Mouse (Mus musculus) limb, embryonic 15.5 days (tissue): Measurements from ENCODE around the gene Pfkfb3. TPM values are rescaled to one million over a fixed set of nuclear protein-coding genes. Genes with fewer than 3 reads are reported as not detected.

Source experiments
- ATAC-seq: fragments of 200-750 bp; cut with Nextera tagmentation; 2 replicates; pipeline ENCODE4 v1.8.0; 2017; ENCODE audit warnings: low read depth, moderate TSS enrichment; ENCODE audit not compliant: insufficient number of reproducible peaks, low FRiP score, low TSS enrichment
- H3K27ac ChIP-seq: fragments of 300-500 bp; sonication (generic); 2 replicates; pipeline ENCODE4 v1.5.1; 2015; ENCODE audit warnings: moderate library complexity, mild to moderate bottlenecking, inconsistent platforms
- H3K27me3 ChIP-seq: fragments of 300-500 bp; sonication (generic); 2 replicates; pipeline ENCODE4 v1.6.1; 2015; ENCODE audit warnings: inconsistent platforms
- H3K36me3 ChIP-seq: fragments of 300-500 bp; sonication (generic); 2 replicates; pipeline ENCODE4 v1.6.1; 2015; ENCODE audit warnings: inconsistent platforms
- H3K4me1 ChIP-seq: fragments of 300-500 bp; sonication (generic); 2 replicates; pipeline ENCODE4 v1.6.1; 2015; ENCODE audit warnings: inconsistent platforms
- H3K4me2 ChIP-seq: fragments of 300-500 bp; sonication (generic); 2 replicates; pipeline ENCODE4 v1.6.1; 2015; ENCODE audit warnings: mild to moderate bottlenecking, inconsistent platforms
- H3K4me3 ChIP-seq: fragments of 300-500 bp; sonication (generic); 2 replicates; pipeline ENCODE4 v1.5.1; 2015; ENCODE audit warnings: mild to moderate bottlenecking, inconsistent platforms
- H3K9ac ChIP-seq: fragments of 300-500 bp; sonication (generic); 2 replicates; pipeline ENCODE4 v1.6.1; 2015; ENCODE audit warnings: inconsistent platforms
- H3K9me3 ChIP-seq: fragments of 300-500 bp; sonication (generic); 2 replicates; pipeline ENCODE4 v1.6.1; 2016; ENCODE audit warnings: inconsistent platforms
- WGBS: fragments of 180-500 bp; shearing (Covaris S2); methylation state at CpG from one replicate; pipeline ENCODE4 v1.1.7; 2015; 5-methylcytosine and 5-hydroxymethylcytosine counted together
- polyA plus RNA-seq: library from polyadenylated mRNA; unstranded; fragments of >200 nt; fragmentation: Nextera tagmentation; extraction: Ambion mirVana; gene quantifications from 2 replicates; pipeline ENCODE4 v1.2.1, GENCODE M21; 2015

Pfkfb3 gene
- polyA plus RNA-seq, 1 experiment from 2014 or later: 18.8 TPM

DNA sequence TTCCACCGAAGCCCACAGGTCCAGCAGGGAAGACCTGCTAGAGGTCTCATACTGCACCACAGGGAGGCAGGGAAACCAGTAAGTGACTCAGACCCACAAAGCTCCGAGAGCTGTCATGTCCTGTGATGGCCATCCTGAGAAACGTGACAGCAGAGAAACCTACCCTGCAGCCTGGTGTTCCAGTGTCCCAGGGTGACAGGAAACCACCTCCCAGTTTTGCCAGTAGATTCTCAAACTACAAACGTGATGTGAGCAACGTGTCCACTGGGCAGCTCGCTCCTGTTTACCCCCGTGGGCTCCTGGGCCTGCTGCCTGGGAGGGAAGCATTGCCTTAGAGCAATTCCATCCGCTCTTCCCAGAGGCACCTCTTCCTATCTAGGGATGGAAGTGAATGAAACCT lies 53.2 kb downstream of the Pfkfb3 start:
- Histone ChIP-seq H3K27ac (peak overlapping the region; percentile 95), H3K4me2 (peak overlapping the region; percentile 90), H3K9ac (peak overlapping the region; percentile 51), H3K36me3 (peaks cover 11% of the 10 kb centered on the region; the same call in 1 of the 2 replicates), H3K4me1 (peaks cover 40% of the 10 kb centered on the region), H3K9me3 (no peaks in the 10 kb centered on the region), H3K27me3 (no peaks in the 10 kb centered on the region), H3K4me3 (peak overlapping the region; percentile 63)
- 5% methylated on average over 8 of the region's 8 CpGs for WGBS
- ATAC-seq: no peak

DNA sequence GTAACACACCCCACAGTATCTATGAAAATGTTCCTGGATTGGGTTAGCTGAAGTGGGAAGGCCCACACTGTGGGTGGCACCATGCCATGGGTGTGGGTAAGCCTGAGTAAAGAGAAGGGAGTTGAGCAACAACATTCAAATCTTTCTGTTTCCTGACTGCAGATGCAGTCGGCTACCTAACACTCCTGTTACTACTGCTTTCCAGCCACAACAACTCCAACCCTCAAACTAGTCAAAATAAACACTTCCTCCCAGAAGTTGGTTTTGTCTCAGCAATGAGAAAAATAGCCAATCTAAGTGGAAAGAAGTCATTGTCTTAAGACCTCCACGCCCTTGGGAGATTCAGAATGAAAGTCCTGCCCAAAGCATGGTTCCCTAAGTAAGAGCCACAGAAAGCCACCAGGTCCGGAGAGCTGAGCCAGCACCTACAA lies 57.3 kb downstream of the Pfkfb3 start:
- no peaks in the 10 kb centered on the region for H3K9me3 ChIP-seq
- peaks cover 22% of the 10 kb centered on the region for H3K4me1 ChIP-seq
- no peak overlapping the region for H3K4me3 ChIP-seq
- H3K27ac ChIP-seq: no peak overlapping the region
- no peak overlapping the region for H3K4me2 ChIP-seq
- no peaks in the 10 kb centered on the region for H3K27me3 ChIP-seq
- H3K9ac ChIP-seq: no peak overlapping the region
- 92% methylated on average over 3 of the region's 3 CpGs for WGBS
- ATAC-seq: no peak
- H3K36me3 ChIP-seq: peaks cover 30% of the 10 kb centered on the region

DNA sequence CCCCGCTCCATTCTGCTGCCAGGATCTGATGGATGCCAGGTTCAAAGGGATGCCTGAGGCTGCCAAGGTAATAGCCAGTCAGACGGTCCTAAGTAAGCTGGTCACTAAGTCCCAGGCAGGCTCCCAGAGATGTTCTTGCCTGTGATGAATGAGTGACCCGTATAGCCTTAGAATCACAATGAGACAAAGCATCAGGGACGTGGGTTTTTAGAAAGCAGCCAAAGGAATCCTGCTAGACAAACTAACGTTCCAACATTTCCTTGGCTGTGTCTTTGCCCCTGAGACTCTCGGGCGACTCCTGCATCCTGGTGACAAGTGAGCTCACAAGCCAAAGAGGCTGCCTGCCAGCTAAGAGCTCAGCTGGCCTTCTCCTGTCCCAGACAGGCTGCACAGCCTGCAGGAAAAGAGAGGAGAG lies 59.0 kb downstream of the Pfkfb3 start:
- 76% methylated on average over 7 of the region's 7 CpGs for WGBS
- Histone ChIP-seq H3K4me2 (no peak overlapping the region), H3K36me3 (peaks cover 48% of the 10 kb centered on the region), H3K9me3 (no peaks in the 10 kb centered on the region), H3K4me3 (no peak overlapping the region), H3K9ac (no peak overlapping the region), H3K27ac (no peak overlapping the region), H3K4me1 (peaks cover 13% of the 10 kb centered on the region), H3K27me3 (no peaks in the 10 kb centered on the region)
- ATAC-seq: no peak

DNA sequence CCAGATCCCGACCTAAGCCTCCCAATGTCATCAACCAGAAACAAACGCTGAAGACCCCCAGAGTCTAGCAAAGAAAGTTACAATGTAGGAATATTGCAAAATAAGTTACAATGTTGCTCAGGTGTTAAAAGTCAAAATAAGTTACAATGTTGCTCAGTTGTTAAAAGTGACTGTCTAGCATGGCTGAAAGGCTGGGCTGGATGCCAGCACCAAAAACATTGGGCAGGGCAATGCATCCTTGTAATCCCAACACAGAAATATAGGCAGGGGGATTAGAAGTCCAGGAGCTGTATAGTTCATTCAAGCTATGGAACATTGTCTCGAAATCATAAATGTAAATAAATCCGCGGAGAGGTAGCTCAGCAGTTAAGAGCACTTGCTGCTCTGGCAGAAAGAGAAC lies 61.0 kb downstream of the Pfkfb3 start:
- no peak overlapping the region for H3K27ac ChIP-seq
- no peak for ATAC-seq
- WGBS: 95% methylated on average over 5 of the region's 5 CpGs
- no peak overlapping the region for H3K4me2 ChIP-seq
- H3K27me3 ChIP-seq: no peaks in the 10 kb centered on the region
- H3K36me3 ChIP-seq: peaks cover 54% of the 10 kb centered on the region
- no peak overlapping the region for H3K9ac ChIP-seq
- no peak overlapping the region for H3K4me3 ChIP-seq
- 0 out of 2 replicates have a peak, but pooled peaks cover 6% of the 10 kb centered on the region for H3K4me1 ChIP-seq
- no peaks in the 10 kb centered on the region for H3K9me3 ChIP-seq

DNA sequence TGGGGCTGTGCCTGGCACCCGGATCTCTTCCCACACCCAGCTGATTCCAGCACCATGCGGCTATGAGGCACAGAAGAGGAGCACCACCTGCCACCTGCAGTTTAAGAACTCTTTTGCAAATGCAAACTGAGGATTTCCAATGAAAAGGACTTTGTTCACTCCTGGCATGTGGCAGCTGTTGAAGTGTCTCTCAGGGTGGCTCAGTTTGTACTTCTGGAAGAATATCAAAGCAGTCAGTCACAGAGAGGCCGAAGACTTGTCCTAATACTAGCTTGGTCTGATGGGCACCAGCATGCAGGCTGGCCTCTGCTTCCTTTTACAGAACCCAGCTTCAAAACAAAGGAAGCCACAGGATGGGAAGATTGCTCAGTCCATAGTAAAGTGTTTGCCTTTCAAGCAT lies 62.4 kb downstream of the Pfkfb3 start:
- 91% methylated on average over 3 of the region's 3 CpGs for WGBS
- Histone ChIP-seq H3K4me1 (0 out of 2 replicates have a peak, but pooled peaks cover 3% of the 10 kb centered on the region), H3K9ac (no peak overlapping the region), H3K4me2 (no peak overlapping the region), H3K27ac (no peak overlapping the region), H3K27me3 (no peaks in the 10 kb centered on the region), H3K4me3 (no peak overlapping the region), H3K36me3 (peaks cover 64% of the 10 kb centered on the region), H3K9me3 (no peaks in the 10 kb centered on the region)
- ATAC-seq: no peak

DNA sequence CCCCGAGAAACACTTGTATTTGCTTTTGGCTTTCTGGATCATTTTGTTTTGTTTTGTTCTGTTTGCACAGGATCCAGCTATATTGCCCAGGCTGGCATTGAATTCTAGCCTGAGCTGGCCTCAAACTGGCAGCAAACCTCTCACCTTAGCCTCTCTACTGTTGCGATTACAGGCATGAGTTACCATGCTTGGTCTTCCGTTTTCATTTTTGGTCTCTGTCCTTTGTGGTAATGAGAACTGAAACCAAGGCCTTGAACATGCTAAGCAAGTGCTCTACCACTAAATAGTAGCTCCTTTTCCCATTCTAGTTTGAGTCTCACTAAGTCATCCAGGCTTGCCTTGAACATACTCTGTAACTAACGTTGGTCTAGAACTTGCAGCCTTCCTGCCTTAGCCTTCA lies 63.3 kb downstream of the Pfkfb3 start:
- no peak overlapping the region for H3K27ac ChIP-seq
- 93% methylated on average over 4 of the region's 4 CpGs for WGBS

DNA sequence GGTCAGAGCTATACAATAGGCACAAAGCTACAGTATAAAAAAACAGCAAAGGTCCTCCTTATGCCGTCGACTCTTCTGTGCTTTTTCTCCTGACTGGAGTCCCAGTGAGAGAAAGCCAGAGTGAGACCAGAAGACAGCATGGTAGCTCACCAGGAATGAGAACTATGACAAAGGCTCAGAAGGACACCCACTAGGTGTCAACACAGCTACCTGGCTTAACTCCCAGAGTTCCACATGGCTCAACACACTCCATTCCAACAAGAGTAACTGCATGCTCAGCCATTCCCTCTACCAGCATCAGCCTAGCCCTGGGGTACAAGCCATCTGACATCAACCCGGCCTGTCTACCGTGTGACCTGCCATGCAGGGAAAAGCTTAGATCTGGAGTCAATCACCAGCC lies 70.7 kb downstream of the Pfkfb3 start:
- H3K4me2 ChIP-seq: no peak overlapping the region

More for the DNA sequence above, 63.3 kb downstream of the Pfkfb3 start:
- no peaks in the 10 kb centered on the region for H3K27me3 ChIP-seq
- H3K4me3 ChIP-seq: no peak overlapping the region
- no peaks in the 10 kb centered on the region for H3K9me3 ChIP-seq
- ATAC-seq: no peak
- H3K36me3 ChIP-seq: peaks cover 73% of the 10 kb centered on the region
- H3K4me2 ChIP-seq: no peak overlapping the region
- no peak overlapping the region for H3K9ac ChIP-seq
- 0 out of 2 replicates have a peak, but pooled peaks cover 3% of the 10 kb centered on the region for H3K4me1 ChIP-seq

DNA sequence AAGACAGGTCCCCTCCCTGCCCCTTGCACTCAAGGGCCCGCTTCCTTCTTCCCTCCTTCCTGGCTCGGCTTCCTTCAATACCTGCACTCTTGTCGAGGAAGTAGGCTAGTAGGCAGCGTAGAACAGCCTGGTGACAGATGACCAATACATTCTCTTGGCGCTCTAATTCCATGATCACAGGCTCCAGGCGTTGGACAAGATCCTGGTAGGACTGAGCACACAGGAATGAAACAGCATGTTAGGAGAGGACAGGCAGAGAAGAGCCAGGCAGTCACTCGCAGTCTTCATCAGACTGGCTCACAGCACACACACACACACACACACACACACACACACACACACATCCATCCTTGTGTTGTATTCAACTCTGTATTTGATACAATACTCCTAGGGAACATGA lies 71.5 kb downstream of the Pfkfb3 start:
- Histone ChIP-seq H3K4me2 (no peak overlapping the region), H3K9ac (no peak overlapping the region), H3K4me1 (no peaks in the 10 kb centered on the region), H3K4me3 (no peak overlapping the region), H3K36me3 (peaks cover 99% of the 10 kb centered on the region), H3K27me3 (no peaks in the 10 kb centered on the region), H3K27ac (no peak overlapping the region), H3K9me3 (no peaks in the 10 kb centered on the region)
- 89% methylated on average over 7 of the region's 7 CpGs for WGBS
- no peak for ATAC-seq

More for the DNA sequence above, 70.7 kb downstream of the Pfkfb3 start:
- Histone ChIP-seq H3K27ac (no peak overlapping the region), H3K4me3 (no peak overlapping the region), H3K9ac (no peak overlapping the region), H3K4me1 (no peaks in the 10 kb centered on the region), H3K9me3 (no peaks in the 10 kb centered on the region), H3K27me3 (no peaks in the 10 kb centered on the region), H3K36me3 (peaks cover 98% of the 10 kb centered on the region)
- ATAC-seq: no peak
- 81% methylated on average over 4 of the region's 4 CpGs for WGBS

DNA sequence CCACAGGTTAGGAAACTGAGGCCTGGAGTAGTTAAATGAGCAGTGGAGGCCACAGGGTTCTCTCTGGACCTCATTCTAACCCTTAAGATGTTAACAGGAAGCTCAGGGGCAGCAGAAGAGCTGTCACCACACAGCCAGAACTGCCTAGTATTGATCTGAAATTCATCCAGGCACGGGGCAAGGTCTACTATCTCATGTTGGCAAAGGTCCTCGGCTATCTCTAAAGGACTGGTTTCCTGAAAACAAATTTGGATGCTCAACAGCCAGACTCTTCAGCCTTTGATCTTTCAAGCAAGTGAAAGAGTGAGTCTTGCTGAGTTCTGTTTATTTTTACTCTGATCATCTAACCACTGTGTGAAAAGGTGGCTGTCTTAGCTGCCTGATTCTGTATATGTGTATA lies 74.9 kb downstream of the Pfkfb3 start:
- H3K4me3 ChIP-seq: no peak overlapping the region
- H3K9me3 ChIP-seq: no peaks in the 10 kb centered on the region
- 91% methylated on average over 2 of the region's 2 CpGs for WGBS
- no peak for ATAC-seq
- H3K9ac ChIP-seq: no peak overlapping the region
- peaks cover 99% of the 10 kb centered on the region for H3K36me3 ChIP-seq
- H3K27me3 ChIP-seq: no peaks in the 10 kb centered on the region
- no peaks in the 10 kb centered on the region for H3K4me1 ChIP-seq
- no peak overlapping the region for H3K4me2 ChIP-seq
- no peak overlapping the region for H3K27ac ChIP-seq

DNA sequence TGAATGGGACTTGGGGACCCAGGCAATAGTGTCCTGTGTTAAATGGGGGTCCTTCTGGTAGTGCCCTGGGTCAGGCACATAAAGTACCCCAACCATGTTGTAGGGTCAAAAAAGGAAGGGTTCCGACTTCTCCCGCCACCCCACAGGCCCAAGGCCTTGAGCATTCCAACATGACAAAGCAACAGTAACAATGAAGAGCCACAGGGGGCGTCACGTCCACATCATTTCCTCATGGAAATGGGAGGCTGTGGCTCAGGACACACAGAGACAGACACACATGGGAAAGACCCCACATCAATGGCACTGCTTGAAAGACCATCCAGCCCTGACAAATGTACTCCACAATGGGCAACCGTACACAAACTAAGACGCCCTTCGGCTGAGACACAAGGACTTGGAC lies 78.6 kb downstream of the Pfkfb3 start:
- Histone ChIP-seq H3K27ac (no peak overlapping the region), H3K9ac (no peak overlapping the region), H3K4me3 (no peak overlapping the region), H3K4me2 (no peak overlapping the region), H3K36me3 (peaks cover 94% of the 10 kb centered on the region), H3K9me3 (no peaks in the 10 kb centered on the region), H3K4me1 (no peaks in the 10 kb centered on the region), H3K27me3 (no peaks in the 10 kb centered on the region)
- 97% methylated on average over 7 of the region's 7 CpGs for WGBS
- ATAC-seq: no peak

DNA sequence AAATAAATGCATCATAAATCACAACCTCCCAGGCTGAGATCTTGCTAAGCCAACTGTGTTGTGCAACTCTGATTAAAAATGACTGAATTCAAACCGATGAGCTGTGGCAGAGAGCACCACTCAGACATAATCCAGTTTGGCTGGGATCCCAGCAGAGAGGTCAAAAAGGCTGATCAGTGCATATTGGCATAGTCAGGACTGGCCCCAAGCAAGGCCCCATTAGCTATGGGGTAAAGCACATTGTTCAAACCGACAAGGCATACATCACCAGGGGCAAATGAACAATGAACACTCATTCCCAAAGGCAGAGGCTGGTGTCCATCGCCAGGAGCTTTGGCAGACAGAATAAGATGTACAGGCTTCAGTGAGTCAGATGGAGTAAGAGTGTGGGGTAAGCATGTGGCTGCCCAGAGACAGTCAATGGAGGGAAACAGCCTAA lies 89.2 kb downstream of the Pfkfb3 start:
- Histone ChIP-seq H3K9me3 (no peaks in the 10 kb centered on the region), H3K9ac (no peak overlapping the region), H3K4me1 (no peaks in the 10 kb centered on the region), H3K27me3 (no peaks in the 10 kb centered on the region), H3K4me2 (no peak overlapping the region), H3K36me3 (peaks cover 4% of the 10 kb centered on the region; the same call in 1 of the 2 replicates), H3K4me3 (no peak overlapping the region), H3K27ac (no peak overlapping the region)
- no peak for ATAC-seq
- WGBS: 67% methylated on average over 3 of the region's 3 CpGs

DNA sequence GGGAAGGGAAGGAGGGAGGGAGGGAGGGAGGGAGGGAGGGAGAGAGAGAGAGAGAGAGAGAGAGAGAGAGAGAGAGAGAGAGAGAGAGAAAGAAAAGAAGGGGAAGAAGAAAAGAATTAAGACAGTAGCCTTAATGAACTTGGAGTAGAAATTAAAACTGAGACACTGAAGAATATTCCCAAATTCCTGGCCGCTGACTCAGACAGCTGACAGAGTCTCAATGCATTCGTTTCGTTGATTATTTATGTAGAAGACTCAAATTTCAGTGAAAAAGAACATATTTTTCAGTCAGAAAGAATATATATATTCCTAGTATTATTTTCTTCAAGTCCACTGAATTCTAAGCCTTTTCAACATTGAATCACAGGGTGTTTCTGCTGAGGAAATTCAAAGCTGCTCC lies 92.9 kb downstream of the Pfkfb3 start:
- ATAC-seq: no peak
- H3K4me1 ChIP-seq: no peaks in the 10 kb centered on the region
- WGBS: 71% methylated on average over 3 of the region's 3 CpGs

DNA sequence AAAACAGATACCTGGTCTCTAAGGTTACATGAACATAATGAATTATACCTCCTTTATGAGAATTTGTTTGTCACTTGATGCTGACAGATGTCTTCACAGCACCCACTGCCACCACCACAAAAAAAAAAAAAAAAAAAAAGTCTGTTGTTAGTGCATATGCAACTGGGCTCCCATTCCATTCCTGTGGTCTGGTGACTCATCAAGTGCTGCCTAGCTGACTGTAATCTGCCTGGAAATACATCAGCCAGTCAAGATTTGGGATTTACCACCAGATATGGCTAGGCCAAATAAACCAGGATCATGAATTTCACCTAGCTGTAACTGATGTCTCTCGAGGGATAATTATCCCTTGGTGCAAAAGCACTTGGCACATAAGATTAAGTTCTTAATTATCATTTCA lies 95.4 kb downstream of the Pfkfb3 start:
- Histone ChIP-seq H3K4me2 (no peak overlapping the region), H3K9me3 (no peaks in the 10 kb centered on the region), H3K9ac (no peak overlapping the region), H3K4me3 (no peak overlapping the region), H3K27me3 (no peaks in the 10 kb centered on the region), H3K27ac (no peak overlapping the region), H3K36me3 (no peaks in the 10 kb centered on the region), H3K4me1 (no peaks in the 10 kb centered on the region)
- 82% methylated on average over 1 of the region's 1 CpGs for WGBS
- no peak for ATAC-seq

More for the DNA sequence above, 92.9 kb downstream of the Pfkfb3 start:
- no peak overlapping the region for H3K27ac ChIP-seq
- H3K4me3 ChIP-seq: no peak overlapping the region
- H3K4me2 ChIP-seq: no peak overlapping the region
- H3K27me3 ChIP-seq: no peaks in the 10 kb centered on the region
- no peak overlapping the region for H3K9ac ChIP-seq
- no peaks in the 10 kb centered on the region for H3K9me3 ChIP-seq
- H3K36me3 ChIP-seq: no peaks in the 10 kb centered on the region
